Mouse (Mus musculus) layer of hippocampus, postnatal 10 days (tissue): Measurements from ENCODE around the gene Lage3. TPM values are rescaled to one million over a fixed set of nuclear protein-coding genes. Genes with fewer than 3 reads are reported as not detected.

Source experiments
- microRNA-seq, 2 experiments: library from miRNA; unstranded; fragments of <30 nt; microRNA quantifications; one replicate each; pipeline ENCODE4 v1.2.0; 2021
- total RNA-seq, 2 experiments: library from RNA; stranded (reverse); gene quantifications; 2 replicates each; pipeline ENCODE4 v1.2.3; 2021

The Lage3 gene
- total RNA-seq, 2 experiments from 2014 or later, result 32.2 to 37.2 TPM

Small RNA genes lying within 50 kb of the gene (microRNA-seq; reads per million reads assigned to microRNA genes)
- 0 reads per million in 2 experiments for gene Mir7092

Other genes starting within 250 kb of the Lage3 start
- gene Opn1mw, start 226.2 kb downstream of the Lage3 start, total RNA-seq, result not detected
- gene Mecp2, start 218.3 kb downstream of the Lage3 start, total RNA-seq, result 10 to 100 TPM; 74.3 to 75.1 TPM
- gene Tex28, start 185.8 kb downstream of the Lage3 start, total RNA-seq, result not detected
- gene Tktl1, start 176.4 kb downstream of the Lage3 start, total RNA-seq, result not detected
- gene Flna, start 103.8 kb downstream of the Lage3 start, total RNA-seq, result 100 to 1,000 TPM; 210 to 252 TPM
- gene Emd, start 98.9 kb downstream of the Lage3 start, total RNA-seq, result 10 to 100 TPM; 36.0 to 44.7 TPM
- gene Rpl10, start 82.8 kb downstream of the Lage3 start, total RNA-seq, result 100 to 1,000 TPM; 203 to 222 TPM
- gene Taz, start 71.7 kb downstream of the Lage3 start, total RNA-seq, result 10 to 100 TPM; 54.6 to 54.7 TPM
- gene Dnase1l1, start 71.3 kb downstream of the Lage3 start, total RNA-seq, result 1 to 10 TPM; 2.8 to 3.5 TPM
- 100 to 1,000 TPM; 276 to 278 TPM for gene Atp6ap1, start 56.5 kb downstream of the Lage3 start, total RNA-seq
- gene Gdi1, start 48.6 kb downstream of the Lage3 start, total RNA-seq, result 100 to 1,000 TPM; 633 to 694 TPM
- 10 to 100 TPM; 42.3 to 47.6 TPM for gene Fam50a, start 40.6 kb downstream of the Lage3 start, total RNA-seq
- gene Plxna3, start 24.6 kb downstream of the Lage3 start, total RNA-seq, result 10 to 100 TPM; 79.2 to 80.1 TPM
- 10 to 100 TPM; 51.9 to 54.7 TPM for gene Ubl4a, start 19.6 kb upstream of the Lage3 start, total RNA-seq
- 1 to 10 TPM; 2.3 to 2.5 TPM for gene Slc10a3, start 19.7 kb upstream of the Lage3 start, total RNA-seq
- gene Fam3a, start 39.7 kb upstream of the Lage3 start, total RNA-seq, result 10 to 100 TPM; 17.0 to 23.0 TPM
- gene Ikbkg, start 39.7 kb upstream of the Lage3 start, total RNA-seq, result 10 to 100 TPM; 45.4 to 51.6 TPM
- gene G6pdx, start 75.6 kb upstream of the Lage3 start, total RNA-seq, result 10 to 100 TPM; 35.3 to 36.3 TPM
- gene Gm6880, start 127.8 kb upstream of the Lage3 start, total RNA-seq, result not detected
- not detected for gene Olfr1326-ps1, start 221.3 kb upstream of the Lage3 start, total RNA-seq
- not detected for gene Olfr1325, start 239.1 kb upstream of the Lage3 start, total RNA-seq